Mouse (Mus musculus) heart, postnatal 0 days (tissue): Measurements from ENCODE around the gene Brd3os.

Experiments used
- CTCF ChIP-seq: IDR thresholded peaks from 2 replicates; pipeline ENCODE4 v1.5.1; 2016; ENCODE audit warnings: antibody characterized with exemption, control low read depth, low read depth
- EP300 ChIP-seq: IDR thresholded peaks from 2 replicates; pipeline ENCODE4 v1.6.1; 2016; ENCODE audit warnings: antibody characterized with exemption, low read depth

DNA sequence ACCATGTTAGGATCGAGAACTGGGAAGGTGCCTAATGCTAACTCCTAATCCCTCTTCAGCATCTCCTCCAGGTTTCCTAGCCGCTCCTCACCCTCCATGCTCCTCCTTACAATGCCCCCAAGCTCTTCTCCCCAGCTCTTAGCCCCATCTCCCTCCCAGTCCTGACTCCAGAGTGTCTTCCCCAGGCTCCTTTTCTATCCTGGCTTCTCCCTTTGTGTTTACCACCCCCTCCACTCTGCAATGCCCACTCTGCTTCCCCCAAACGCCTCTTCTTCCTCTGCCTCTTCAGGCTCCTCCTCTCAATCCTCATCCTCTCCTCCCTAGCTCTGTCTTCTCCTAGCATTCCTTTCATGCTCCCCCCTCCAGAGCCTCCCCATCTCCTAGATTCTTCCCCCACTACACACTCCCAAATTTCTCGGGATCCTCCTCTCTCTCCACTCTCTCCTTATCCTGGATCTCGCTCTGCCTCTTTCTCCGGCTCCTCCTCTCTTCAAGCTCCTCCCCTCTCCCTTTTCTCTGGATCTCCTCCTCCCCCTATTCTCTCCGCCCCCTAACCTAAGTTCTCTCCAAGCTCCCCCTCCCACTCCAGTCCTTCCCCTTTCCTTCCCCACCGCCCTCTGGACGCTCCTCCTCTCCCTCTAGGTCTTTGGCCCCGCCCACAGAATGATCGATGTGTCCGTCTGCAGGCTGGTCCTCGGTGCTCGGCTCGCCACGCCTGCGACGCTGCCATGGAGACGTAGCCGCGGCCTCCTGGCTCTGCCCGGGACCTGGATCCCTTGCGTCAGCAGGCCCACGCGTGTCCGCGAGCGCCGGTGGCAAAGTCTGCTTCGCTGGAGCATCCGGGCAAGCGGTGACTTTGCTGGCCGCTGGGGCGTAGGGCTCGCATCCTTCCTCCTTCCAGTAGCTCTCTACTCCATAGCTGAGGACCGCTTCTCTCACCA lies at the start of gene Brd3os:
- TF ChIP-seq EP300 (no peak), CTCF (peak; percentile 1; the same call in 1 of the 2 replicates)
